In genomic region chr4:44072146-44072872, GRCm38 (mm10) we compare ENCODE assay signal across 8 mouse cellular contexts. TPM values are rescaled to one million over a fixed set of nuclear protein-coding genes. Genes with fewer than 3 reads are reported as not detected.
A peak's percentile ranks its signal among the peaks of the same experiment; 100 is the strongest.
DNase-seq lines count a peak whose midpoint lies in the region; ATAC-seq and TF ChIP-seq lines count a peak whose summit lies in the region.

No protein-coding gene starts in this region.

- TF ChIP-seq POLR2A in bone marrow, adult 2 months (IDR thresholded peaks at IDR 0.05; ENCODE audit: borderline replicate concordance, control insufficient read depth, low read depth, low read length): peak; percentile 62; the same call in 1 of the 2 replicates

- peak overlapping the region; percentile 93 for H3K4me3 ChIP-seq in bone marrow, adult 2 months (replicated peaks; ENCODE audit: control insufficient read depth, low read depth, low read length)
- peak overlapping the region; percentile 95 for H3K4me3 ChIP-seq in embryonic facial prominence, embryonic 14.5 days (ENCODE audit: low read depth, low read length)
- peak overlapping the region; percentile 94 for H3K4me3 ChIP-seq in limb, embryonic 13.5 days
- peak overlapping the region; percentile 67 for H3K4me3 ChIP-seq in midbrain, embryonic 15.5 days

- H3K9me3 ChIP-seq in embryonic facial prominence, embryonic 14.5 days (ENCODE audit: control insufficient read depth, low read length): no peaks in the 10 kb centered on the region
- no peaks in the 10 kb centered on the region for H3K9me3 ChIP-seq in limb, embryonic 13.5 days
- no peaks in the 10 kb centered on the region for H3K9me3 ChIP-seq in midbrain, embryonic 15.5 days

- peak overlapping the region; percentile 68 for H3K4me2 ChIP-seq in embryonic facial prominence, embryonic 14.5 days (ENCODE audit: low read depth, low read length)
- peak overlapping the region; percentile 85 for H3K4me2 ChIP-seq in limb, embryonic 13.5 days (replicated peaks)
- peak overlapping the region; percentile 59 for H3K4me2 ChIP-seq in midbrain, embryonic 15.5 days

- H3K9ac ChIP-seq in embryonic facial prominence, embryonic 14.5 days (ENCODE audit: low read depth, low read length): peak overlapping the region; percentile 85
- H3K9ac ChIP-seq in limb, embryonic 13.5 days: peak overlapping the region; percentile 90
- peak overlapping the region; percentile 76 for H3K9ac ChIP-seq in midbrain, embryonic 15.5 days

- no peaks in the 10 kb centered on the region for H3K36me3 ChIP-seq in embryonic facial prominence, embryonic 14.5 days (ENCODE audit: control insufficient read depth, insufficient read depth, low read length)
- no peaks in the 10 kb centered on the region for H3K36me3 ChIP-seq in limb, embryonic 13.5 days
- no peaks in the 10 kb centered on the region for H3K36me3 ChIP-seq in midbrain, embryonic 15.5 days (replicated peaks)

- H3K27ac ChIP-seq in bone marrow, adult 2 months (ENCODE audit: control insufficient read depth, insufficient read depth, low read depth, low read length, poor library complexity): peak overlapping the region; percentile 94
- peak overlapping the region; percentile 63 for H3K27ac ChIP-seq in embryonic facial prominence, embryonic 14.5 days (replicated peaks; ENCODE audit: low read depth, low read length)
- H3K27ac ChIP-seq in limb, embryonic 13.5 days: peak overlapping the region; percentile 70; the same call in 1 of the 2 replicates
- H3K27ac ChIP-seq in midbrain, embryonic 15.5 days: peak overlapping the region; percentile 86

- under 1% methylated on average over 70 of the region's 70 CpGs for WGBS in bone marrow, adult 2 months
- under 1% methylated on average over 53 of the region's 70 CpGs for WGBS in embryonic facial prominence, embryonic 14.5 days
- 0% methylated on average over 69 of the region's 70 CpGs for WGBS in limb, embryonic 13.5 days
- WGBS in midbrain, embryonic 15.5 days: under 1% methylated on average over 70 of the region's 70 CpGs

- peak; percentile 97 for ATAC-seq in embryonic facial prominence, embryonic 14.5 days (ENCODE audit: low read depth)
- peak; percentile 97 for ATAC-seq in limb, embryonic 13.5 days (ENCODE audit: low FRiP score, low read depth)
- peak; percentile 99 for ATAC-seq in midbrain, embryonic 15.5 days (replicated peaks)

- DNase-seq in 416B (ENCODE audit: low read depth): peak; percentile 92
- DNase-seq in embryonic facial prominence, embryonic 14.5 days (ENCODE audit: low spot score): peak; percentile 96
- peak; percentile 90 for DNase-seq in heart, adult 8-10 months (ENCODE audit: low spot score)
- peak; percentile 93 to 94 for DNase-seq in kidney, adult 8-10 months
- DNase-seq in spleen, adult 18-20 months: peak; percentile 83 to 88

- no peak for TF ChIP-seq CTCF in bone marrow, adult 2 months (IDR thresholded peaks at IDR 0.05; ENCODE audit: control insufficient read depth, insufficient read depth, low read length)

- no peaks in the 10 kb centered on the region for H3K27me3 ChIP-seq in embryonic facial prominence, embryonic 14.5 days (replicated peaks; ENCODE audit: control insufficient read depth, insufficient read depth, low read length)
- H3K27me3 ChIP-seq in limb, embryonic 13.5 days: no peaks in the 10 kb centered on the region
- no peaks in the 10 kb centered on the region for H3K27me3 ChIP-seq in midbrain, embryonic 15.5 days (replicated peaks)

- H3K4me1 ChIP-seq in bone marrow, adult 2 months (ENCODE audit: control insufficient read depth, insufficient read depth, low read length): peaks cover 4% of the 10 kb centered on the region; the same call in 1 of the 2 replicates
- H3K4me1 ChIP-seq in embryonic facial prominence, embryonic 14.5 days (ENCODE audit: control insufficient read depth, insufficient read depth, low read length): peaks cover 10% of the 10 kb centered on the region; the same call in 1 of the 2 replicates
- peaks cover 13% of the 10 kb centered on the region for H3K4me1 ChIP-seq in limb, embryonic 13.5 days
- peaks cover 18% of the 10 kb centered on the region for H3K4me1 ChIP-seq in midbrain, embryonic 15.5 days

RNA-seq across cellular contexts. Expression of gene Gne, which starts 11.7 kb away (rescaled TPM):
- 8.1 and 13.6 TPM in 2 replicates for polyA plus RNA-seq in bone marrow, adult 2 months (2011; ENCODE audit: insufficient read depth, insufficient read length, low replicate concordance, missing spikeins)
- 27.6 and 29.0 TPM in 2 replicates for polyA plus RNA-seq in embryonic facial prominence, embryonic 14.5 days (2014; fragmentation: Nextera tagmentation; extraction: Ambion mirVana)
- 10 to 100 TPM; 27.6 to 37.9 (median 30.9) TPM for total RNA-seq in heart, adult 8-10 months (2022)
- 22.9 and 24.8 TPM in 2 replicates for polyA plus RNA-seq in limb, embryonic 13.5 days (2015; fragmentation: Nextera tagmentation; extraction: Ambion mirVana)
- polyA plus RNA-seq in midbrain, embryonic 15.5 days (2015; fragmentation: Nextera tagmentation; extraction: Ambion mirVana): 25.5 and 29.3 TPM in 2 replicates

Comparison
In these comparisons a context has a peak if more than half of its experiments do, and no peak if none do; other contexts are left out.
1. Peak in every context shown above with its lines: DNase-seq, ATAC-seq, H3K4me3 ChIP-seq and H3K27ac ChIP-seq.